ENCODE assay signal across 24 mouse cellular contexts in genomic region chr2:58179056-58179455, GRCm38 (mm10). TPM values are rescaled to one million over a fixed set of nuclear protein-coding genes. Genes with fewer than 3 reads are reported as not detected.
DNase-seq lines count a peak whose midpoint lies in the region; ATAC-seq lines count a peak whose summit lies in the region.
"Had no signal": no experiment of that assay in that cellular context is flagged by ENCODE, and none has a peak within 500 bp of the region (broad histone marks: within the 10 kb centered on the region; RNA-seq: fewer than 3 reads in every experiment).

No protein-coding gene starts in this region.

- peaks cover 4% of the 10 kb centered on the region; the same call in 1 of the 2 replicates for H3K4me1 ChIP-seq in intestine, embryonic 16.5 days (ENCODE audit: control insufficient read depth, insufficient read depth, low read length)
- peaks cover 5% of the 10 kb centered on the region; the same call in 1 of the 2 replicates for H3K4me1 ChIP-seq in heart, embryonic 12.5 days (replicated peaks)
- H3K4me1 ChIP-seq: embryonic facial prominence, embryonic 10.5 days; limb, embryonic 13.5 days; liver, embryonic 15.5 days; midbrain, embryonic 10.5 days; neural tube, embryonic 15.5 days had no signal

- 48% methylated on average over 1 of the region's 1 CpGs for WGBS in intestine, embryonic 16.5 days
- WGBS in heart, embryonic 12.5 days = 48% methylated on average over 1 of the region's 1 CpGs

- H3K27me3 ChIP-seq in intestine, embryonic 16.5 days (replicated peaks; ENCODE audit: control insufficient read depth, insufficient read depth, low read length) = no peaks in the 10 kb centered on the region
- no peaks in the 10 kb centered on the region for H3K27me3 ChIP-seq in heart, embryonic 12.5 days (replicated peaks)
- H3K27me3 ChIP-seq: forebrain, embryonic 15.5 days; hindbrain, embryonic 13.5 days; limb, embryonic 13.5 days; liver, embryonic 15.5 days; neural tube, embryonic 15.5 days had no signal

- no peak overlapping the region for H3K4me3 ChIP-seq in intestine, embryonic 16.5 days (ENCODE audit: low read length)
- no peak overlapping the region for H3K4me3 ChIP-seq in heart, embryonic 12.5 days
- H3K4me3 ChIP-seq: embryonic facial prominence, embryonic 10.5 days; forebrain, embryonic 15.5 days; hindbrain, embryonic 13.5 days; limb, embryonic 13.5 days; liver, embryonic 15.5 days; midbrain, embryonic 10.5 days; neural tube, embryonic 15.5 days had no signal

- H3K36me3 ChIP-seq in intestine, embryonic 16.5 days (ENCODE audit: control insufficient read depth, insufficient read depth, low read length) = no peaks in the 10 kb centered on the region
- no peaks in the 10 kb centered on the region for H3K36me3 ChIP-seq in heart, embryonic 12.5 days
- H3K36me3 ChIP-seq: embryonic facial prominence, embryonic 10.5 days; forebrain, embryonic 15.5 days; hindbrain, embryonic 13.5 days; limb, embryonic 13.5 days; liver, embryonic 15.5 days; midbrain, embryonic 10.5 days; neural tube, embryonic 15.5 days had no signal

- no peak overlapping the region for H3K4me2 ChIP-seq in intestine, embryonic 16.5 days (ENCODE audit: low read depth, low read length)
- no peak overlapping the region for H3K4me2 ChIP-seq in heart, embryonic 12.5 days
- H3K4me2 ChIP-seq: forebrain, embryonic 15.5 days; hindbrain, embryonic 13.5 days; limb, embryonic 13.5 days; liver, embryonic 15.5 days; neural tube, embryonic 15.5 days had no signal

- no peak overlapping the region for H3K27ac ChIP-seq in intestine, embryonic 16.5 days (ENCODE audit: low read length)
- H3K27ac ChIP-seq in heart, embryonic 12.5 days (ENCODE audit: poor library complexity, severe bottlenecking) = no peak overlapping the region
- H3K27ac ChIP-seq: embryonic facial prominence, embryonic 10.5 days; forebrain, embryonic 15.5 days; hindbrain, embryonic 13.5 days; limb, embryonic 13.5 days; liver, embryonic 15.5 days; midbrain, embryonic 10.5 days; neural tube, embryonic 15.5 days had no signal

- no peaks in the 10 kb centered on the region for H3K9me3 ChIP-seq in intestine, embryonic 16.5 days (ENCODE audit: control insufficient read depth, low read length)
- H3K9me3 ChIP-seq in heart, embryonic 12.5 days (replicated peaks) = no peaks in the 10 kb centered on the region
- H3K9me3 ChIP-seq: embryonic facial prominence, embryonic 10.5 days; forebrain, embryonic 15.5 days; hindbrain, embryonic 13.5 days; limb, embryonic 13.5 days; liver, embryonic 15.5 days; midbrain, embryonic 10.5 days; neural tube, embryonic 15.5 days had no signal

- H3K9ac ChIP-seq in intestine, embryonic 16.5 days (ENCODE audit: low read depth, low read length) = no peak overlapping the region
- no peak overlapping the region for H3K9ac ChIP-seq in heart, embryonic 12.5 days
- H3K9ac ChIP-seq: forebrain, embryonic 15.5 days; hindbrain, embryonic 13.5 days; limb, embryonic 13.5 days; liver, embryonic 15.5 days; neural tube, embryonic 15.5 days had no signal

- DNase-seq in CD4-positive helper T cell, adult 2 months (ENCODE audit: low read depth, low spot score) = peak; percentile 89
- peak; percentile 60 for DNase-seq in thymus, postnatal 14 days
- DNase-seq in kidney, adult 8-10 months = no peak
- DNase-seq: adrenal gland, adult 8-10 months; B cell, adult 2 months; cerebellum, adult 11 months; cerebellum, postnatal 36 days; kidney, postnatal 10 days; lung, postnatal 14 days; retina, postnatal 1 day; right cerebral cortex, postnatal 4 days had no signal

- ATAC-seq in activated CD4-positive, CD25-positive, alpha-beta regulatory T cell, adult 4 months = peak; percentile 75
- ATAC-seq in megakaryocyte-erythroid progenitor cell, adult 5-6 weeks (replicated peaks; ENCODE audit: low FRiP score, low TSS enrichment, poor library complexity, severe bottlenecking) = 0 out of 2 replicates have a peak, but pooled peaks have one; percentile 44
- ATAC-seq in intestine, embryonic 16.5 days = no peak
- ATAC-seq in heart, embryonic 12.5 days (ENCODE audit: insufficient number of reproducible peaks, low FRiP score) = no peak
- ATAC-seq: forebrain, embryonic 15.5 days; intestine, postnatal 0 days had no signal

RNA-seq across cellular contexts. Expression of gene Cytip, which starts 16.3 kb away (rescaled TPM):
- 100 to 1,000 TPM; 474 to 522 TPM for polyA plus RNA-seq in activated CD4-positive, CD25-positive, alpha-beta regulatory T cell, adult 4 months (2017; shearing (Covaris generic))
- total RNA-seq in megakaryocyte-erythroid progenitor cell, adult 5-6 weeks (2014; fragmentation: Nextera tagmentation) = 3.9 and 8.5 TPM in 2 replicates
- total RNA-seq in megakaryocyte-erythroid progenitor cell, adult 5-6 weeks (2017) = 6.6 and 13.2 TPM in 2 replicates
- polyA plus RNA-seq in intestine, embryonic 16.5 days (2015; fragmentation: Nextera tagmentation; extraction: Ambion mirVana) = 1.1 and 1.8 TPM in 2 replicates
- polyA plus RNA-seq in heart, embryonic 12.5 days (2016; fragmentation: Nextera tagmentation; extraction: Ambion mirVana) = 0.14 and 0.27 TPM in 2 replicates
- total RNA-seq: MEL had no signal

Comparison
In these comparisons a context has a peak if more than half of its experiments do, and no peak if none do; other contexts are left out.
1. DNase-seq: peak in CD4-positive helper T cell, adult 2 months (single experiment) and thymus, postnatal 14 days (single experiment); none in kidney, adult 8-10 months (0 of 2).
2. ATAC-seq: peak in activated CD4-positive, CD25-positive, alpha-beta regulatory T cell, adult 4 months (single experiment) and megakaryocyte-erythroid progenitor cell, adult 5-6 weeks (single experiment); none in intestine, embryonic 16.5 days (single experiment) and heart, embryonic 12.5 days (single experiment).
3. RNA of gene Cytip, which starts 16.3 kb away (polyA plus RNA-seq): 474 to 522 TPM in activated CD4-positive, CD25-positive, alpha-beta regulatory T cell, adult 4 months; 1.1 to 1.8 TPM in intestine, embryonic 16.5 days and 0.14 to 0.27 TPM in heart, embryonic 12.5 days; every median in the first group is over 100 times any median in the second.